Mouse (Mus musculus): ENCODE data around the gene Ppard. TPM values are rescaled to one million over a fixed set of nuclear protein-coding genes. Genes with fewer than 3 reads are reported as not detected.

Ppard gene
- polyA plus RNA-seq, 1 experiment: 28.0 TPM

GRCm38 (mm10) chr17:28224615-28225014, 7.9 kb upstream of the Ppard start:
- Histone ChIP-seq H3K4me3 (ENCODE audit: insufficient read depth, low read depth, low read length) (no peak overlapping the region), H3K27me3 (replicated peaks; ENCODE audit: control insufficient read depth, insufficient read depth, low read length) (no peaks in the 10 kb centered on the region), H3K4me1 (ENCODE audit: control insufficient read depth, insufficient read depth, low read length) (peaks cover 3% of the 10 kb centered on the region; the same call in 1 of the 2 replicates), H3K36me3 (ENCODE audit: control insufficient read depth, insufficient read depth, low read length) (no peaks in the 10 kb centered on the region), H3K27ac (ENCODE audit: insufficient read depth, low read depth, low read length) (no peak overlapping the region)
- 82% methylated on average over 10 of the region's 10 CpGs for WGBS
- no peak for DNase-seq
- TF ChIP-seq POLR2A (IDR thresholded peaks at IDR 0.05; ENCODE audit: low read depth, low read length) (no peak), CTCF (conservative IDR thresholded peaks at IDR 0.05; ENCODE audit: insufficient read depth, insufficient read length, low read depth, low read length) (no peak)

GRCm38 (mm10) chr17:28226014-28226413, 6.5 kb upstream of the Ppard start:
- DNase-seq: peak; percentile 95
- Histone ChIP-seq H3K27ac (ENCODE audit: insufficient read depth, low read depth, low read length) (no peak overlapping the region), H3K36me3 (ENCODE audit: control insufficient read depth, insufficient read depth, low read length) (no peaks in the 10 kb centered on the region), H3K27me3 (replicated peaks; ENCODE audit: control insufficient read depth, insufficient read depth, low read length) (no peaks in the 10 kb centered on the region), H3K4me3 (ENCODE audit: insufficient read depth, low read depth, low read length) (no peak overlapping the region), H3K4me1 (ENCODE audit: control insufficient read depth, insufficient read depth, low read length) (peaks cover 3% of the 10 kb centered on the region; the same call in 1 of the 2 replicates)
- TF ChIP-seq POLR2A (IDR thresholded peaks at IDR 0.05; ENCODE audit: low read depth, low read length) (no peak), CTCF (conservative IDR thresholded peaks at IDR 0.05; ENCODE audit: insufficient read depth, insufficient read length, low read depth, low read length) (peak; percentile 99; the same call in 1 of the 2 replicates)
- 3% methylated on average over 21 of the region's 21 CpGs for WGBS

- TF ChIP-seq POLR2A (IDR thresholded peaks at IDR 0.05; ENCODE audit: low read depth, low read length): no peak
- TF ChIP-seq CTCF (conservative IDR thresholded peaks at IDR 0.05; ENCODE audit: insufficient read depth, insufficient read length, low read depth, low read length): no peak
- Histone ChIP-seq H3K4me3 (ENCODE audit: insufficient read depth, low read depth, low read length) (no peak overlapping the region), H3K27ac (ENCODE audit: insufficient read depth, low read depth, low read length) (no peak overlapping the region), H3K36me3 (ENCODE audit: control insufficient read depth, insufficient read depth, low read length) (no peaks in the 10 kb centered on the region), H3K27me3 (replicated peaks; ENCODE audit: control insufficient read depth, insufficient read depth, low read length) (no peaks in the 10 kb centered on the region), H3K4me1 (ENCODE audit: control insufficient read depth, insufficient read depth, low read length) (peaks cover 4% of the 10 kb centered on the region; the same call in 1 of the 2 replicates)
- 78% methylated on average over 6 of the region's 6 CpGs for WGBS
- DNase-seq: no peak
These were observed 2.0 kb upstream of the Ppard start for GRCm38 (mm10) chr17:28230486-28230885.

GRCm38 (mm10) chr17:28231026-28231736, 1.3 kb upstream of the Ppard start:
- H3K4me1 ChIP-seq (ENCODE audit: control insufficient read depth, insufficient read depth, low read length): peaks cover 4% of the 10 kb centered on the region; the same call in 1 of the 2 replicates
- no peak for TF ChIP-seq POLR2A (IDR thresholded peaks at IDR 0.05; ENCODE audit: low read depth, low read length)
- no peak for TF ChIP-seq CTCF (conservative IDR thresholded peaks at IDR 0.05; ENCODE audit: insufficient read depth, insufficient read length, low read depth, low read length)

DNA sequence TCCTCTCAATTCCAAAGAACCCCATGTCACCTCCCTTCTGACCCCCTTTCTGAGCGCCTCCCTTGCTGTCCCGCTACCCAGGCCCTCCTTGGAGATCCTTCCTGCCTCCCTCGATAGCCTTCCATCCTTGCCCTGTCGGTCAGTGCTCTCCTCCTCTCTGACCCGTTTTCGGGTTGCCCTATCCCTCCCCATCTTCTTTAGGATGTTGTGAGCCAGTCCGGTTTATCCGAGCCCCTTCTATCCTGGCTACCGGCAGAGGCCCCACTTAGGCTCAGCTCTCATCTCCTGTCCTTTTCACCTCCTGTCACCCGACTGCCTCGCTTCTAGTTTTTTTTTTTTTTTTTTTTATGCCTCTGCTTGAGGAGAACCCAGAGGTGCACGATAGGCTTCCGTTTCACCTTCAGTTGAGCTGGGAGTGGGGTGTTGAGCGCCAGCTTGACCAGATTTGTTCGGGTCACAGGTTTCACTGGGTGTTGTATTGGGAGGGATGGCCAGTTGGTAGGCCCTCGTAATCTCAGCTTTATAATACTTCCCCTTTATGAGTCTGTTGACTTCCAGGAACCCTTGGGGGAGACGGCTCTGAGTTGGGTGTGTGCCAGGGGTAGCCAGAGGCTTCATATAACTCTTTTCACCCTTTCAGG, 711 bp downstream of the Ppard start:
- DNase-seq: peak; percentile 46
- TF ChIP-seq POLR2A (IDR thresholded peaks at IDR 0.05; ENCODE audit: low read depth, low read length) (no peak), CTCF (conservative IDR thresholded peaks at IDR 0.05; ENCODE audit: insufficient read depth, insufficient read length, low read depth, low read length) (no peak)
- 3% methylated on average over 17 of the region's 17 CpGs for WGBS
- no peak overlapping the region for H3K27ac ChIP-seq (ENCODE audit: insufficient read depth, low read depth, low read length)
- no peaks in the 10 kb centered on the region for H3K36me3 ChIP-seq (ENCODE audit: control insufficient read depth, insufficient read depth, low read length)
- H3K27me3 ChIP-seq (replicated peaks; ENCODE audit: control insufficient read depth, insufficient read depth, low read length): no peaks in the 10 kb centered on the region
- peaks cover 4% of the 10 kb centered on the region; the same call in 1 of the 2 replicates for H3K4me1 ChIP-seq (ENCODE audit: control insufficient read depth, insufficient read depth, low read length)
- H3K4me3 ChIP-seq (ENCODE audit: insufficient read depth, low read depth, low read length): peak overlapping the region; percentile 73

More at GRCm38 (mm10) chr17:28231026-28231736, 1.3 kb upstream of the Ppard start:
- Histone ChIP-seq H3K36me3 (ENCODE audit: control insufficient read depth, insufficient read depth, low read length) (no peaks in the 10 kb centered on the region), H3K4me3 (ENCODE audit: insufficient read depth, low read depth, low read length) (no peak overlapping the region), H3K27ac (ENCODE audit: insufficient read depth, low read depth, low read length) (no peak overlapping the region), H3K27me3 (replicated peaks; ENCODE audit: control insufficient read depth, insufficient read depth, low read length) (no peaks in the 10 kb centered on the region)
- 84% methylated on average over 18 of the region's 18 CpGs for WGBS
- no peak for DNase-seq

GRCm38 (mm10) chr17:28234641-28235040, 2.1 kb downstream of the Ppard start:
- Histone ChIP-seq H3K36me3 (ENCODE audit: control insufficient read depth, insufficient read depth, low read length) (no peaks in the 10 kb centered on the region), H3K27ac (ENCODE audit: insufficient read depth, low read depth, low read length) (no peak overlapping the region), H3K4me3 (ENCODE audit: insufficient read depth, low read depth, low read length) (no peak overlapping the region), H3K27me3 (replicated peaks; ENCODE audit: control insufficient read depth, insufficient read depth, low read length) (no peaks in the 10 kb centered on the region), H3K4me1 (ENCODE audit: control insufficient read depth, insufficient read depth, low read length) (peaks cover 4% of the 10 kb centered on the region; the same call in 1 of the 2 replicates)
- 72% methylated on average over 5 of the region's 5 CpGs for WGBS
- DNase-seq: no peak
- no peak for TF ChIP-seq CTCF (conservative IDR thresholded peaks at IDR 0.05; ENCODE audit: insufficient read depth, insufficient read length, low read depth, low read length)
- TF ChIP-seq POLR2A (IDR thresholded peaks at IDR 0.05; ENCODE audit: low read depth, low read length): no peak

Measured in kidney, adult 2 months (tissue).